14 mouse cellular contexts compared by ENCODE assay signal in the genomic region with DNA sequence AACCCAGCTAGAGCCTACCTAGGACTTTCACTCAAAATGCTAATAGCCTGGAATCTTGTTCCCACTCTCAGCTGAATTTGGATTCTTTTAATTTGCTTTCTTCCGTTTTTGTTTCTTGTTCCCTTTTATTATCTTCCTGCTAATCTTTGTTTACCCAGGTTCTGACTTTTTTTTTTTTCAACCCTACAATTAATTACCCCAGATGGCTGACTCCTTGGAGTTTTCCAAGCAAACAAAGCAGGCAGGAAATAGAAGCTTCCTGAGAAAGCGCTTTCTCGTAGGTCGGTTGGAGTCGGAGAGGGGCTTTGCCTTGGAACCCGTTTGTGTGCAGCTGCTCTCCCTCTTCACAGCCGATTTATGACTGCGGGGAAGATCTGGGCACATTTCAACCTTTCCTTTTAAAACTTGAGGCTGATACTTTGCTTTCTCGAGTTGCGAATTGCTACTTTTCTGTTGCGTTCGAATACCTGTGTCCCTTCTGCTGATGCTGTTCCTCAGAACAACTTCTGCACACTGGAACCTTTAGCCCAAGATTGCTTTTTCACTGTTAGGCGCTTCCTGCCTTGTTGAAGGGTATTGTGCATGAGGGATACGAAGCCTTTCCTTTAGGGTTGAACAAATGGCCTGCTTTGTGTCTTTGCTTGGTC. TPM values are rescaled to one million over a fixed set of nuclear protein-coding genes. Genes with fewer than 3 reads are reported as not detected.
DNase-seq lines count a peak whose midpoint lies in the region; ATAC-seq and TF ChIP-seq lines count a peak whose summit lies in the region.
"Had no signal": no experiment of that assay in that cellular context is flagged by ENCODE, and none has a peak within 500 bp of the region (broad histone marks: within the 10 kb centered on the region; RNA-seq: fewer than 3 reads in every experiment).

No protein-coding gene starts in this region.

- DNase-seq in heart, adult 2 months: no peak
- DNase-seq in heart, postnatal 25 days (ENCODE audit: low spot score): no peak
- DNase-seq in embryonic facial prominence, embryonic 10.5 days (ENCODE audit: low spot score): peak; percentile 27
- DNase-seq in intestine, embryonic 14.5 days (ENCODE audit: low spot score): peak; percentile 55
- DNase-seq in layer of hippocampus, postnatal 25 days (ENCODE audit: extremely low spot score in 1 of 2, low spot score in 1 of 2): no peak
- DNase-seq in right cerebral cortex, adult 2 months (ENCODE audit: low spot score in 2 of 2): no peak
- no peak for DNase-seq in cerebellum, postnatal 14 days

- TF ChIP-seq POLR2A in heart, adult 2 months (IDR thresholded peaks at IDR 0.05; ENCODE audit: insufficient read depth, low read depth, low read length): 0 out of 2 replicates have a peak, but pooled peaks have one; percentile 14

- ATAC-seq in intestine, embryonic 14.5 days (replicated peaks; ENCODE audit: low FRiP score, low TSS enrichment, low read depth): no peak
- ATAC-seq in limb, embryonic 13.5 days (ENCODE audit: low FRiP score, low read depth): no peak
- ATAC-seq: hindbrain, embryonic 16.5 days; Patski had no signal

- 30% methylated on average over 14 of the region's 14 CpGs for WGBS in heart, adult 2 months
- 60% methylated on average over 14 of the region's 14 CpGs for WGBS in embryonic facial prominence, embryonic 10.5 days
- 30% methylated on average over 14 of the region's 14 CpGs for WGBS in intestine, embryonic 14.5 days
- 33% methylated on average over 14 of the region's 14 CpGs for WGBS in limb, embryonic 13.5 days

- peak overlapping the region; percentile 17; the same call in 1 of the 2 replicates for H3K4me3 ChIP-seq in heart, adult 2 months
- H3K4me3 ChIP-seq in embryonic facial prominence, embryonic 10.5 days: no peak overlapping the region
- no peak overlapping the region for H3K4me3 ChIP-seq in intestine, embryonic 14.5 days (ENCODE audit: low read depth, low read length)
- no peak overlapping the region for H3K4me3 ChIP-seq in limb, embryonic 13.5 days

- H3K79me2 ChIP-seq in heart, adult 2 months (replicated peaks; ENCODE audit: control insufficient read depth, insufficient read depth, low read length): no peaks in the 10 kb centered on the region

- H3K36me3 ChIP-seq in heart, adult 2 months (ENCODE audit: control insufficient read depth, insufficient read depth, low read length): no peaks in the 10 kb centered on the region; the same call in 1 of the 2 replicates
- peaks cover 12% of the 10 kb centered on the region for H3K36me3 ChIP-seq in embryonic facial prominence, embryonic 10.5 days (replicated peaks)
- 0 out of 2 replicates have a peak, but pooled peaks cover under 1% of the 10 kb centered on the region for H3K36me3 ChIP-seq in intestine, embryonic 14.5 days (ENCODE audit: control insufficient read depth, insufficient read depth, low read length)
- H3K36me3 ChIP-seq in limb, embryonic 13.5 days: peaks cover 4% of the 10 kb centered on the region

- H3K4me2 ChIP-seq in intestine, embryonic 14.5 days (ENCODE audit: low read length): peak overlapping the region; percentile 7; the same call in 1 of the 2 replicates
- H3K4me2 ChIP-seq in limb, embryonic 13.5 days (replicated peaks): peak overlapping the region; percentile 14; the same call in 1 of the 2 replicates

- no peaks in the 10 kb centered on the region for H3K9me3 ChIP-seq in embryonic facial prominence, embryonic 10.5 days
- H3K9me3 ChIP-seq in intestine, embryonic 14.5 days (ENCODE audit: control insufficient read depth, low read length): no peaks in the 10 kb centered on the region
- H3K9me3 ChIP-seq in limb, embryonic 13.5 days: no peaks in the 10 kb centered on the region

- TF ChIP-seq EP300 in heart, adult 2 months (IDR thresholded peaks at IDR 0.05; ENCODE audit: insufficient read depth, low read depth, low read length): no peak

- no peak for TF ChIP-seq CTCF in heart, adult 2 months (IDR thresholded peaks at IDR 0.05)

- no peaks in the 10 kb centered on the region for H3K27me3 ChIP-seq in heart, adult 2 months (ENCODE audit: control insufficient read depth, insufficient read depth, low read length)
- H3K27me3 ChIP-seq in embryonic facial prominence, embryonic 10.5 days (replicated peaks; ENCODE audit: low read depth, poor library complexity, severe bottlenecking): no peaks in the 10 kb centered on the region
- H3K27me3 ChIP-seq in intestine, embryonic 14.5 days (replicated peaks; ENCODE audit: control insufficient read depth, insufficient read depth, low read length): no peaks in the 10 kb centered on the region
- no peaks in the 10 kb centered on the region for H3K27me3 ChIP-seq in limb, embryonic 13.5 days

- intact Hi-C loops in heart, adult 2 months (cut with DNase I): loop anchor here (1.0 kb wide), 1 partner anchor 45 kb away; no protein-coding TSS in a partner anchor
- intact Hi-C loops in heart, postnatal 25 days (cut with DNase I): no loop called here

- H3K9ac ChIP-seq in heart, adult 2 months (ENCODE audit: low read depth, low read length): peak overlapping the region; percentile 44
- H3K9ac ChIP-seq in intestine, embryonic 14.5 days (ENCODE audit: low read length): no peak overlapping the region
- peak overlapping the region; percentile 27; the same call in 1 of the 2 replicates for H3K9ac ChIP-seq in limb, embryonic 13.5 days

- peaks cover 13% of the 10 kb centered on the region for H3K4me1 ChIP-seq in heart, adult 2 months (ENCODE audit: control insufficient read depth, insufficient read depth, low read length)
- peaks cover 18% of the 10 kb centered on the region for H3K4me1 ChIP-seq in embryonic facial prominence, embryonic 10.5 days
- H3K4me1 ChIP-seq in intestine, embryonic 14.5 days (replicated peaks; ENCODE audit: control insufficient read depth, insufficient read depth, low read length): 0 out of 2 replicates have a peak, but pooled peaks cover 4% of the 10 kb centered on the region
- peaks cover 18% of the 10 kb centered on the region; the same call in 1 of the 2 replicates for H3K4me1 ChIP-seq in limb, embryonic 13.5 days

- H3K27ac ChIP-seq in heart, adult 2 months: peak overlapping the region; percentile 72
- peak overlapping the region; percentile 48; the same call in 1 of the 2 replicates for H3K27ac ChIP-seq in embryonic facial prominence, embryonic 10.5 days (replicated peaks)
- H3K27ac ChIP-seq in intestine, embryonic 14.5 days (ENCODE audit: low read depth): peak overlapping the region; percentile 60
- peak overlapping the region; percentile 49 for H3K27ac ChIP-seq in limb, embryonic 13.5 days

RNA-seq across cellular contexts. Expression of gene Rpl26, which starts 10.3 kb away (rescaled TPM):
- 100 to 1,000 TPM; 648 to 707 TPM for total RNA-seq in heart, adult 2 months (2021)
- 494 and 639 TPM in 2 replicates for polyA plus RNA-seq in heart, adult 2 months (2012; rRNA removed)
- total RNA-seq in heart, postnatal 25 days (2021): 100 to 1,000 TPM; 612 to 679 TPM
- 1,085 and 1,128 TPM in 2 replicates for polyA plus RNA-seq in embryonic facial prominence, embryonic 10.5 days (2016; fragmentation: Nextera tagmentation; extraction: Ambion mirVana)
- polyA plus RNA-seq in intestine, embryonic 14.5 days (2014; fragmentation: Nextera tagmentation; extraction: Ambion mirVana): 1,271 and 1,334 TPM in 2 replicates
- 996 and 1,041 TPM in 2 replicates for polyA plus RNA-seq in limb, embryonic 13.5 days (2015; fragmentation: Nextera tagmentation; extraction: Ambion mirVana)
- 100 to 1,000 TPM; 627 to 764 TPM for total RNA-seq in layer of hippocampus, postnatal 25 days (2021)

RNA-seq across cellular contexts. Expression of gene Odf4, which starts 15.2 kb away (rescaled TPM):
- total RNA-seq in heart, adult 2 months (2021): not detected
- polyA plus RNA-seq in heart, adult 2 months (2012; rRNA removed): 0.25 and 0.41 TPM in 2 replicates
- not detected for total RNA-seq in heart, postnatal 25 days (2021)
- not detected in 2 replicates for polyA plus RNA-seq in embryonic facial prominence, embryonic 10.5 days (2016; fragmentation: Nextera tagmentation; extraction: Ambion mirVana)
- polyA plus RNA-seq in intestine, embryonic 14.5 days (2014; fragmentation: Nextera tagmentation; extraction: Ambion mirVana): 0.22 TPM in 1 of 2 replicates, not detected in the other
- not detected in 2 replicates for polyA plus RNA-seq in limb, embryonic 13.5 days (2015; fragmentation: Nextera tagmentation; extraction: Ambion mirVana)
- total RNA-seq in layer of hippocampus, postnatal 25 days (2021): not detected
- total RNA-seq: gastrocnemius, adult 8-10 months; megakaryocyte-erythroid progenitor cell, adult 5-6 weeks had no signal
- polyA plus RNA-seq: C2C12, Patski had no signal

RNA-seq across cellular contexts. Expression of gene Rnf222, which starts 23.3 kb away (rescaled TPM):
- under 1 TPM; 0.07 to 0.13 TPM for total RNA-seq in heart, adult 2 months (2021)
- polyA plus RNA-seq in heart, adult 2 months (2012; rRNA removed): 0.12 TPM in 2 replicates
- under 1 TPM in 1 of 2 experiments, not detected in 1; 0.08 TPM for total RNA-seq in heart, postnatal 25 days (2021)
- polyA plus RNA-seq in embryonic facial prominence, embryonic 10.5 days (2016; fragmentation: Nextera tagmentation; extraction: Ambion mirVana): not detected in 2 replicates
- 0.07 and 0.11 TPM in 2 replicates for polyA plus RNA-seq in intestine, embryonic 14.5 days (2014; fragmentation: Nextera tagmentation; extraction: Ambion mirVana)
- polyA plus RNA-seq in limb, embryonic 13.5 days (2015; fragmentation: Nextera tagmentation; extraction: Ambion mirVana): 0.15 and 0.23 TPM in 2 replicates
- not detected for total RNA-seq in layer of hippocampus, postnatal 25 days (2021)
- total RNA-seq: left cerebral cortex, postnatal 10 days; megakaryocyte-erythroid progenitor cell, adult 5-6 weeks had no signal
- polyA plus RNA-seq: C2C12, Patski had no signal

RNA-seq across cellular contexts. Expression of gene Ndel1, which starts 40.0 kb away (rescaled TPM):
- 10 to 100 TPM; 60.4 to 63.7 TPM for total RNA-seq in heart, adult 2 months (2021)
- 45.5 and 64.1 TPM in 2 replicates for polyA plus RNA-seq in heart, adult 2 months (2012; rRNA removed)
- total RNA-seq in heart, postnatal 25 days (2021): 10 to 100 TPM; 56.0 to 60.9 TPM
- polyA plus RNA-seq in embryonic facial prominence, embryonic 10.5 days (2016; fragmentation: Nextera tagmentation; extraction: Ambion mirVana): 56.5 and 57.4 TPM in 2 replicates
- 60.0 and 60.3 TPM in 2 replicates for polyA plus RNA-seq in intestine, embryonic 14.5 days (2014; fragmentation: Nextera tagmentation; extraction: Ambion mirVana)
- polyA plus RNA-seq in limb, embryonic 13.5 days (2015; fragmentation: Nextera tagmentation; extraction: Ambion mirVana): 98.8 and 102 TPM in 2 replicates
- 10 to 100 TPM; 88.5 to 90.3 TPM for total RNA-seq in layer of hippocampus, postnatal 25 days (2021)

RNA-seq across cellular contexts. Expression of gene Arhgef15, which starts 45.6 kb away (rescaled TPM):
- 10 to 100 TPM; 27.8 to 28.5 TPM for total RNA-seq in heart, adult 2 months (2021)
- 52.9 and 77.3 TPM in 2 replicates for polyA plus RNA-seq in heart, adult 2 months (2012; rRNA removed)
- total RNA-seq in heart, postnatal 25 days (2021): 10 to 100 TPM; 28.1 to 32.4 TPM
- 8.9 and 9.2 TPM in 2 replicates for polyA plus RNA-seq in embryonic facial prominence, embryonic 10.5 days (2016; fragmentation: Nextera tagmentation; extraction: Ambion mirVana)
- 9.6 and 9.9 TPM in 2 replicates for polyA plus RNA-seq in intestine, embryonic 14.5 days (2014; fragmentation: Nextera tagmentation; extraction: Ambion mirVana)
- 6.3 and 7.2 TPM in 2 replicates for polyA plus RNA-seq in limb, embryonic 13.5 days (2015; fragmentation: Nextera tagmentation; extraction: Ambion mirVana)
- 1 to 10 TPM; 5.8 to 6.9 TPM for total RNA-seq in layer of hippocampus, postnatal 25 days (2021)
- total RNA-seq: megakaryocyte-erythroid progenitor cell, adult 5-6 weeks had no signal

Comparison
In these comparisons a context has a peak if more than half of its experiments do, and no peak if none do; other contexts are left out.
1. DNase-seq: peak in embryonic facial prominence, embryonic 10.5 days (single experiment) and intestine, embryonic 14.5 days (single experiment); none in heart, adult 2 months (0 of 2), heart, postnatal 25 days (single experiment), layer of hippocampus, postnatal 25 days (0 of 2), right cerebral cortex, adult 2 months (0 of 2) and cerebellum, postnatal 14 days (0 of 2).
2. Peak in every context shown above with its lines, with median percentiles within 50 percentile points of each other: H3K27ac ChIP-seq.